Mouse (Mus musculus) bone marrow, adult 2 months (tissue): ENCODE data around the gene Spata5. TPM values are rescaled to one million over a fixed set of nuclear protein-coding genes. Genes with fewer than 3 reads are reported as not detected.

Experiments
- H3K27ac ChIP-seq: fragments of 200-500 bp; 2 replicates; pipeline ENCODE4 v1.5.1; 2012; ENCODE audit warnings: low read depth, mild to moderate bottlenecking, control low read depth, inconsistent platforms, low read length; ENCODE audit not compliant: control insufficient read depth, poor library complexity, insufficient read depth
- H3K4me1 ChIP-seq: fragments of 200-500 bp; 2 replicates; pipeline ENCODE4 v1.6.1; 2011; ENCODE audit warnings: low read length; ENCODE audit not compliant: control insufficient read depth, insufficient read depth
- H3K4me3 ChIP-seq: fragments of 200-500 bp; replicated peaks from 2 replicates; pipeline ENCODE3; 2011; ENCODE audit warnings: mild to moderate bottlenecking, low read depth, low read length, control low read depth; ENCODE audit not compliant: control insufficient read depth
- CTCF ChIP-seq: fragments of 200-500 bp; IDR thresholded peaks from 2 replicates; pipeline ENCODE4 v1.5.1; 2011; ENCODE audit warnings: low read length, control low read depth; ENCODE audit not compliant: control insufficient read depth, insufficient read depth
- POLR2A ChIP-seq: fragments of 200-500 bp; IDR thresholded peaks from 2 replicates; pipeline ENCODE4 v1.6.1; 2011; ENCODE audit warnings: low read depth, mild to moderate bottlenecking, control low read depth, low read length, borderline replicate concordance; ENCODE audit not compliant: control insufficient read depth
- WGBS: fragments of 180-500 bp; shearing (Covaris S2); methylation state at CpG from one replicate; pipeline ENCODE4 v1.1.7; 2018; 5-methylcytosine and 5-hydroxymethylcytosine counted together
- polyA plus RNA-seq: library from polyadenylated mRNA; stranded (reverse); fragments of >200 nt; gene quantifications from 2 replicates; pipeline ENCODE4 v1.2.4, GENCODE M21; 2011; ENCODE audit warnings: low replicate concordance; ENCODE audit not compliant: missing spikeins, insufficient read depth, insufficient read length

Spata5 gene
- polyA plus RNA-seq, 1 experiment: 11.7 TPM

- H3K27ac ChIP-seq: no peak overlapping the region
- 64% methylated on average over 2 of the region's 2 CpGs for WGBS
- H3K4me3 ChIP-seq: no peak overlapping the region
- H3K4me1 ChIP-seq: peaks cover 3% of the 10 kb centered on the region
- TF ChIP-seq CTCF (no peak), POLR2A (no peak)
Measured at GRCm38 (mm10) chr3:37559339-37559738, 139.6 kb downstream of the Spata5 start.

GRCm38 (mm10) chr3:37561466-37561865 lies 141.8 kb downstream of the Spata5 start:
- Histone ChIP-seq H3K27ac (no peak overlapping the region), H3K4me1 (peaks cover 3% of the 10 kb centered on the region), H3K4me3 (no peak overlapping the region)
- 82% methylated on average over 3 of the region's 3 CpGs for WGBS
- TF ChIP-seq CTCF: no peak
- no peak for TF ChIP-seq POLR2A

- 76% methylated on average over 6 of the region's 6 CpGs for WGBS
- no peak for TF ChIP-seq CTCF
- TF ChIP-seq POLR2A: no peak
- Histone ChIP-seq H3K27ac (no peak overlapping the region), H3K4me3 (no peak overlapping the region), H3K4me1 (peaks cover 2% of the 10 kb centered on the region)
Measured at GRCm38 (mm10) chr3:37566097-37566496, 146.4 kb downstream of the Spata5 start.

GRCm38 (mm10) chr3:37567505-37567904 lies 147.8 kb downstream of the Spata5 start:
- TF ChIP-seq POLR2A: no peak
- TF ChIP-seq CTCF: no peak
- no peaks in the 10 kb centered on the region; the same call in 1 of the 2 replicates for H3K4me1 ChIP-seq
- WGBS: 66% methylated on average over 1 of the region's 1 CpGs
- H3K4me3 ChIP-seq: no peak overlapping the region
- no peak overlapping the region for H3K27ac ChIP-seq

GRCm38 (mm10) chr3:37568780-37569179 lies 149.1 kb downstream of the Spata5 start:
- Histone ChIP-seq H3K27ac (no peak overlapping the region), H3K4me1 (no peaks in the 10 kb centered on the region; the same call in 1 of the 2 replicates), H3K4me3 (no peak overlapping the region)
- WGBS: 80% methylated on average over 1 of the region's 1 CpGs
- no peak for TF ChIP-seq CTCF
- no peak for TF ChIP-seq POLR2A

- Histone ChIP-seq H3K27ac (no peak overlapping the region), H3K4me1 (no peaks in the 10 kb centered on the region; the same call in 1 of the 2 replicates), H3K4me3 (no peak overlapping the region)
- WGBS: 90% methylated on average over 22 of the region's 22 CpGs
- TF ChIP-seq POLR2A: no peak
- TF ChIP-seq CTCF: no peak
Measured at GRCm38 (mm10) chr3:37569661-37570566, 150.2 kb downstream of the Spata5 start.

- H3K4me3 ChIP-seq: no peak overlapping the region
- TF ChIP-seq POLR2A: no peak
- no peak for TF ChIP-seq CTCF
- WGBS: 64% methylated on average over 4 of the region's 4 CpGs
- no peak overlapping the region for H3K27ac ChIP-seq
- no peaks in the 10 kb centered on the region; the same call in 1 of the 2 replicates for H3K4me1 ChIP-seq
Measured at GRCm38 (mm10) chr3:37571633-37572032, 151.9 kb downstream of the Spata5 start.

GRCm38 (mm10) chr3:37572066-37572465 lies 152.4 kb downstream of the Spata5 start:
- 90% methylated on average over 6 of the region's 6 CpGs for WGBS
- Histone ChIP-seq H3K4me1 (no peaks in the 10 kb centered on the region; the same call in 1 of the 2 replicates), H3K27ac (no peak overlapping the region), H3K4me3 (no peak overlapping the region)
- TF ChIP-seq CTCF (no peak), POLR2A (no peak)
